Mouse (Mus musculus) hindbrain, embryonic 16.5 days (tissue): ENCODE data around the gene P2ry2. TPM values are rescaled to one million over a fixed set of nuclear protein-coding genes. Genes with fewer than 3 reads are reported as not detected.

ENCODE experiments used
- ATAC-seq: fragments of 200-750 bp; cut with Nextera tagmentation; 2 replicates; pipeline ENCODE4 v1.8.0; 2017; ENCODE audit warnings: moderate TSS enrichment, moderate library complexity
- H3K27ac ChIP-seq: fragments of 300-500 bp; sonication (generic); 2 replicates; pipeline ENCODE4 v1.5.1; 2014; ENCODE audit warnings: low read depth, mild to moderate bottlenecking, control low read depth, low read length, moderate library complexity
- H3K27me3 ChIP-seq: fragments of 300-500 bp; sonication (generic); replicated peaks from 2 replicates; pipeline ENCODE4 v1.6.1; 2014; ENCODE audit warnings: low read length; ENCODE audit not compliant: control insufficient read depth, insufficient read depth
- H3K36me3 ChIP-seq: fragments of 300-500 bp; sonication (generic); 2 replicates; pipeline ENCODE4 v1.6.1; 2014; ENCODE audit warnings: mild to moderate bottlenecking, low read length, moderate library complexity, mixed read lengths; ENCODE audit not compliant: control insufficient read depth, insufficient read depth
- H3K4me1 ChIP-seq: fragments of 300-500 bp; sonication (generic); 2 replicates; pipeline ENCODE4 v1.6.1; 2014; ENCODE audit warnings: low read depth, low read length; ENCODE audit not compliant: control insufficient read depth, insufficient read depth
- H3K4me2 ChIP-seq: fragments of 300-500 bp; sonication (generic); 2 replicates; pipeline ENCODE4 v1.6.1; 2014; ENCODE audit warnings: mild to moderate bottlenecking, low read length, control low read depth, moderate library complexity
- H3K4me3 ChIP-seq: fragments of 300-500 bp; sonication (generic); 2 replicates; pipeline ENCODE4 v1.5.1; 2014; ENCODE audit warnings: mild to moderate bottlenecking, low read length, control low read depth, moderate library complexity
- H3K9ac ChIP-seq: fragments of 300-500 bp; sonication (generic); 2 replicates; pipeline ENCODE4 v1.6.1; 2014; ENCODE audit warnings: low read depth, mild to moderate bottlenecking, control low read depth, low read length, moderate library complexity
- H3K9me3 ChIP-seq: fragments of 300-500 bp; sonication (generic); 2 replicates; pipeline ENCODE4 v1.6.1; 2014; ENCODE audit warnings: mild to moderate bottlenecking, low read length, moderate library complexity; ENCODE audit not compliant: control insufficient read depth
- WGBS: fragments of 180-500 bp; shearing (Covaris S2); extraction: QIAGEN DNeasy Blood & Tissue Kit; methylation state at CpG from one replicate; pipeline ENCODE4 v1.1.7; 2014; 5-methylcytosine and 5-hydroxymethylcytosine counted together
- polyA plus RNA-seq: library from polyadenylated mRNA; unstranded; fragments of >200 nt; fragmentation: Nextera tagmentation; extraction: Ambion mirVana; gene quantifications from 2 replicates; pipeline ENCODE4 v1.2.1, GENCODE M21; 2015

The P2ry2 gene
- polyA plus RNA-seq, 1 experiment from 2014 or later: 0.64 TPM

- WGBS: 83% methylated on average over 7 of the region's 7 CpGs
- no peaks in the 10 kb centered on the region for H3K27me3 ChIP-seq
- H3K9me3 ChIP-seq: no peaks in the 10 kb centered on the region
Measured at GRCm38 (mm10) chr7:101049326-101050087, 36.8 kb upstream of the P2ry2 start.

GRCm38 (mm10) chr7:101048247-101048646, 35.6 kb upstream of the P2ry2 start:
- H3K4me1 ChIP-seq: peaks cover 2% of the 10 kb centered on the region; the same call in 1 of the 2 replicates
- no peaks in the 10 kb centered on the region for H3K36me3 ChIP-seq
- H3K27ac ChIP-seq: no peak overlapping the region
- H3K9ac ChIP-seq: no peak overlapping the region
- no peak overlapping the region for H3K4me3 ChIP-seq
- H3K4me2 ChIP-seq: no peak overlapping the region
- ATAC-seq: no peak
- no peaks in the 10 kb centered on the region for H3K27me3 ChIP-seq
- WGBS: 73% methylated on average over 5 of the region's 5 CpGs
- no peaks in the 10 kb centered on the region for H3K9me3 ChIP-seq

More at GRCm38 (mm10) chr7:101049326-101050087, 36.8 kb upstream of the P2ry2 start:
- Histone ChIP-seq H3K4me2 (no peak overlapping the region), H3K9ac (no peak overlapping the region), H3K4me3 (no peak overlapping the region), H3K27ac (no peak overlapping the region), H3K36me3 (no peaks in the 10 kb centered on the region), H3K4me1 (peaks cover 2% of the 10 kb centered on the region; the same call in 1 of the 2 replicates)
- no peak for ATAC-seq

DNA sequence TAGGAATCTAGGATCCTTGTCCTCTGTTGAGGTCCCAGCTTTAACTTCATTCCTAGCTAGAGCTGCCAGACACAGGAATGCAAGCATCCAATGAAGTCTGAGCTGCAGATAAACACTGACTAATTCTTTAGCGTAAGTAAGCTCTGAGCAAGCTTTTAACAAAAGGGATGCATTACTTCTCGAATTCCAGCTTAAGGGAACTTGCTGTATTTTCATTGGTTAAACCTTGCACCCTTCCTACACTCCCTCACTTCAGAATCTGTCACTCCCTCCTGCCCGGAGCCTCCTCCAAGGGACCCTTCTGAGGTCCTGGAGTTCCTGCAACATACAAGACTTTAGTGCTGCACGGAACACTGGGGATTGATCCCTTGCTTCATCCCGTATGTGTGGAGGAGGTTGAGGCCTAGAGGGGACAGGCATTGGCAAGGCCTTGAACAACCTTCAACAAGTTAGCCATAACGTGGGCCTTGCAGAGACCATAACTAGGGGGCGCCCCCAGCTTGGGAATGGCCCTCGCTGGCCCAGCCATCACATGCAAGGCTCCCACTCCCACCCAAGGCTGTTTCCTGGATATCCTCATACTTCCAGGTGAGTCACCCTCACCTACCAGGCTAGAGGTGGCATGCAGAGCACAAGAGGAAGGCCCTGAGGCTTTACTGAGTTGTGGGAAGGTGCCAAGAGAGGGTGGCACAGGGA, 31.3 kb upstream of the P2ry2 start:
- H3K9me3 ChIP-seq: no peaks in the 10 kb centered on the region
- no peaks in the 10 kb centered on the region for H3K27me3 ChIP-seq
- 69% methylated on average over 8 of the region's 8 CpGs for WGBS
- ATAC-seq: no peak
- H3K4me3 ChIP-seq: no peak overlapping the region
- H3K36me3 ChIP-seq: no peaks in the 10 kb centered on the region
- peaks cover 2% of the 10 kb centered on the region; the same call in 1 of the 2 replicates for H3K4me1 ChIP-seq
- no peak overlapping the region for H3K4me2 ChIP-seq
- H3K27ac ChIP-seq: no peak overlapping the region
- H3K9ac ChIP-seq: no peak overlapping the region

DNA sequence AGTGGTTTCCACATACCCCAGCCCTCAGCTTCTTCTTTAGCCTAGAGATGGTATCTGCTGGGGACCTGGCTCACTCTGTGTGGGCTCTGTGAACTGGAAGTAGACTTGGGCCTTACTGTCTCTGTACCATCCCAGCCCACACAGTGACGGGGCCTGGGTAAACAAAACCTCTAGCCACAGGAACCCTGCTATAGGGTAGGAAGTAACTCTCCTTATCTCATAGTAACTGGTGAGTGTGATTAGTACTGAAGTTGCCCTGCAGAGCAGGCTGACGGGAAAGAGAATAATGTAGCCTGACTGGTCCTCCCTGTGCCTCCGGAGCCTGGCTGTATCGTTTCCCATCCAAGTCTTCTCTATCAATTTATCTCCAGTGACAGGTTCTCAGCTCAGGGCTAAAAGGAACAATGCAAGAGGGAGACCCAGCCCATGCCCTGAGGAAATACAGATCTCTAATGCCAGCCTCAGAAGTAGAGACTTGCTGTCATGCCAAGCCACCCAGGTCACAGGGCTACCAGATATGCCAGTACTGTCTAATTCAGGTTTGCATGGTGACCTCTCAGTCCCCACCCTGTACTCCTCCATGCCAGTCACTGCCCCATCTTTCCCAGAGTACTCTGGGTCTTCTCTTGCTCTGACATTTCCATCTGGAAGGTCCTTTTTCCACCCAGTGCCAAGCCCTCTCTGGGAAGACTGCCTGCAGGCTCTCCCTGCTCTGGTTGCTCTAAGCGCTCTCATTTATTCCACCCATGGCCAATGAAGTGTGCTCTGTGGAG, 29.5 kb upstream of the P2ry2 start:
- Histone ChIP-seq H3K4me1 (no peaks in the 10 kb centered on the region), H3K27me3 (no peaks in the 10 kb centered on the region), H3K9me3 (no peaks in the 10 kb centered on the region), H3K4me2 (no peak overlapping the region), H3K27ac (no peak overlapping the region), H3K4me3 (no peak overlapping the region), H3K9ac (no peak overlapping the region), H3K36me3 (no peaks in the 10 kb centered on the region)
- whole genome bisulfite sequencing: 62% methylated on average over 5 of the region's 5 CpGs
- no peak for ATAC-seq

DNA sequence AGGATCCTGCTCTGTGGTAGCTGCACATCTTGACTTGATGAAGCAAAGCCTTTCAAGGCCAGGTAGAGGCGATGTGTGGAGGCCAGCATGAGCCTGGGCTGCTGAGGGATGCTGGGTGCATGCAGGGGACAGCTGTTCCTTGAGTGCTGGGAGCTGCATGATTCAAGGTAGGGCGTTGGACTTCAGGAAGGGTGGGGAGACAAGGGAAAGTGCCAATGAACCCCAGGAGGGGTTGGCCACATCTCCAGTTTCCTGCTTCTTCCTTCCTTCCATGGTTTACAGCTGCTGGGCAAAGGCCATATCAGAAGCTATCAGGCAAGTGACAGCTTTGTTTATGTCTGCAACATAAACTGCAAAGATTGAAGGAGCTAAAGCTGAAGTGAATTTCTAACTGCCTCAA, 28.9 kb upstream of the P2ry2 start:
- no peak for ATAC-seq

GRCm38 (mm10) chr7:101033371-101033770, 20.7 kb upstream of the P2ry2 start:
- 82% methylated on average over 2 of the region's 2 CpGs for WGBS
- Histone ChIP-seq H3K9me3 (no peaks in the 10 kb centered on the region), H3K27me3 (no peaks in the 10 kb centered on the region), H3K4me1 (no peaks in the 10 kb centered on the region; the same call in 1 of the 2 replicates), H3K27ac (no peak overlapping the region), H3K4me3 (no peak overlapping the region), H3K9ac (no peak overlapping the region), H3K4me2 (no peak overlapping the region), H3K36me3 (no peaks in the 10 kb centered on the region)
- no peak for ATAC-seq

More for the DNA sequence above, 28.9 kb upstream of the P2ry2 start:
- Histone ChIP-seq H3K4me2 (no peak overlapping the region), H3K36me3 (no peaks in the 10 kb centered on the region), H3K27me3 (no peaks in the 10 kb centered on the region), H3K4me1 (no peaks in the 10 kb centered on the region), H3K27ac (no peak overlapping the region), H3K9me3 (no peaks in the 10 kb centered on the region), H3K4me3 (no peak overlapping the region), H3K9ac (no peak overlapping the region)
- 79% methylated on average over 2 of the region's 2 CpGs for WGBS

DNA sequence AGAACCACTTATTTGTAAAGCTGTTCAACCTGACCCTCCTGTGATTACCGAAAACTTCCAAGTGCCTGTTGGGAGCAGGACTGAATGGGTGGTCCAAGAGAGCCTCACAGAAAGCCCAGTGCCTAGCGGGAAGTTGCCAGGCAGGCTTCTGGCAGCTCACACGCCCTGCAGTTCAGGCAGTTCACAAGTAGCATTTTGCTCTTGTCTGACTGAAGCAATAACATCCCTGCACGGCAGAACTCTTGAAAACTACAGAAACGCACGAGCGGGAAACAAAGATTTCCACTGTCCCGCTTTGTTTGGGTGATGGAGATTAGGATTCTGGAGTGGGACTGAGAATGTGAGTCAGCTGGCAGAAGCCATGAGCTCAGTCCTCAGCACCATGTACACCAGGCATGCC, 18.6 kb upstream of the P2ry2 start:
- ATAC-seq: no peak
- no peaks in the 10 kb centered on the region for H3K27me3 ChIP-seq
- no peak overlapping the region; the same call in 1 of the 2 replicates for H3K27ac ChIP-seq
- no peak overlapping the region for H3K4me2 ChIP-seq
- 44% methylated on average over 8 of the region's 8 CpGs for WGBS
- H3K9ac ChIP-seq: no peak overlapping the region
- H3K36me3 ChIP-seq: no peaks in the 10 kb centered on the region
- no peak overlapping the region for H3K4me3 ChIP-seq
- H3K4me1 ChIP-seq: no peaks in the 10 kb centered on the region; the same call in 1 of the 2 replicates
- no peaks in the 10 kb centered on the region for H3K9me3 ChIP-seq

GRCm38 (mm10) chr7:101030756-101031155, 18.1 kb upstream of the P2ry2 start:
- ATAC-seq: peak; percentile 71

GRCm38 (mm10) chr7:101029446-101029845, 16.8 kb upstream of the P2ry2 start:
- Histone ChIP-seq H3K4me1 (no peaks in the 10 kb centered on the region; the same call in 1 of the 2 replicates), H3K27me3 (no peaks in the 10 kb centered on the region), H3K27ac (no peak overlapping the region), H3K36me3 (no peaks in the 10 kb centered on the region), H3K4me3 (no peak overlapping the region), H3K9ac (no peak overlapping the region), H3K4me2 (no peak overlapping the region), H3K9me3 (no peaks in the 10 kb centered on the region)
- no peak for ATAC-seq
- 75% methylated on average over 6 of the region's 6 CpGs for WGBS

More at GRCm38 (mm10) chr7:101030756-101031155, 18.1 kb upstream of the P2ry2 start:
- no peaks in the 10 kb centered on the region for H3K36me3 ChIP-seq
- H3K9me3 ChIP-seq: no peaks in the 10 kb centered on the region
- H3K9ac ChIP-seq: no peak overlapping the region
- H3K4me2 ChIP-seq: no peak overlapping the region
- no peaks in the 10 kb centered on the region for H3K27me3 ChIP-seq
- no peak overlapping the region for H3K4me3 ChIP-seq
- H3K4me1 ChIP-seq: no peaks in the 10 kb centered on the region; the same call in 1 of the 2 replicates
- H3K27ac ChIP-seq: no peak overlapping the region
